Mouse (Mus musculus) erythroblast, embryonic 14.5 days (primary cell): ENCODE measurements around the gene Psmc5.

Experiments
- GATA1 ChIP-seq: IDR thresholded peaks from 2 replicates; pipeline ENCODE4 v1.6.1; 2012; ENCODE audit warnings: low read length, inconsistent platforms, mixed read lengths
- TAL1 ChIP-seq: IDR thresholded peaks from 3 replicates; pipeline ENCODE4 v1.6.1; 2012; ENCODE audit warnings: low read length, inconsistent platforms, mixed read lengths

DNA sequence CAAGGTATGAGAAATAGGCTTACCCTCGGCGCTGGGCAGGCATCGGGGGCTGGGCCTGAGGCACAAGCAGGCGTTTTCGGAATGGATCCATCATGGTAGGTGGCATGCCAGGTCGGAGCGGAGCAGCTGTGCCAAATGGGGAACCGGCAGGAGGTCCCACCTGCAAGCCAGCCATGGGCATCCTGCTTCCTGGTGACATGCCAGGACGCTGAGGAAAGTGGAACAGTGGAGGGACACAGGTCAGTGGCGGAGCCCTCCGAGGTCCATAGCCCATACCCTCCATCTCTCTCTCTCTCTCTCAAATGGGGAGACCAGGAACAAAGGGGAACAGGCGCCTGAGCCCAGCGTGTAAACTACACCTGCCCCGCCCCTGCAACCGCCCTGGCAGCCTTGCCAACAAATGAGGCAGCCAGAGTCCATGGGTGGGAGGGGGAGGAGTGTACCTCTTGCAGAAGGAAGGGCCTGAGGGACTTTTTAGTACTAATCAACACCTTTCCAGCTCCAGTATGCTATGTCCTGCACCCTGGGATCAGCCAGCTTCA, 11.4 kb downstream of the Psmc5 start:
- TF ChIP-seq TAL1 = no peak
- TF ChIP-seq GATA1 = no peak
